Mouse (Mus musculus): ENCODE measurements around the gene Abcc6. TPM values are rescaled to one million over a fixed set of nuclear protein-coding genes. Genes with fewer than 3 reads are reported as not detected.
"Not testable (repeated sequence)": the region's sequence is repeated elsewhere in the genome, so short reads cannot be mapped to it uniquely, and the experiment has no call there.

The Abcc6 gene
- polyA plus RNA-seq, 1 experiment from 2014 or later, result 3.3 TPM

DNA sequence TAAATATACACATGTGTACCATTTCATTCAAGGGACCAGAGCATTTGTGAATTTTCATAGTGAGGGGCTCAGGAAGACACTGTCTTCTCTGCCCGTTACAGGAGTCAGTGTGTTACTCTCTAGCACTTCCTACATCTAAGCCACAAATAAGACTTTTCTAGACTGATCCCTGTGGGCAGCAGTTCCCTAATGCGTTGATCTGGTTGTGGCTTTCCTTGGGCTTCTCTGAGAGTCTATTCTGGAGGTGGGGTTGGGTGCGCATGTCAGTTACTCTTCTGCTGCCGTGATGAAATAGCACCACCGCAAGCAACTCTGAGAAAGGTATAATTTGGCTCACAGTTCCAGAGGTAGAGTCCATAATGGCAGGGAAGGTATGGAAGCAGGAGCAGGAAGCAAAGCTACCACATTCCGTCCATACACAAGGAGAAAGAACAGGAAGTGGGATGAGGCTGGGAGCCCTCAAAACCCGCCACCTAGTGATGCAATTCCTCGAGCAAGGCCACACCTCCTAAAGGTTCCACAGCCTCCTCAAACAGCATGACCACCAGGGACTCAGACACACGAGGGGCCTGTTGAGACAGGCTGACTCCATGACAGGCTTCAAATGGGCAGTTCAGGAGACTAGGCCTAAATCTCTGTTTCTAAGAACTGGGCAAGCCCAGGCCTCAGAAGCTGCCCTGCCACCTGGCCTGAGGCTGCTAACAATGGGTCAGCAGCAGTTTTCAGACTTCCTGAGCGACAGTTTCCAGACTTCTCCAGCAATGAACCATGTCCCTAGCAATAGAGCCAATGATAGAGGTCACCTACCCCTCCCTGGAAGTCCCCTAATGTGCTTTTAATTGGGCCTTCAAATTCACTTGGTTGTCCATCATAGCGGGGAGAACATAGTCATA, 58.0 kb downstream of the Abcc6 start:
- H3K27ac ChIP-seq, result no peak overlapping the region
- ATAC-seq, result no peak
- H3K4me3 ChIP-seq (replicated peaks), result no peak overlapping the region
- no peak overlapping the region for H3K9ac ChIP-seq
- WGBS, result 76% methylated on average over 11 of the region's 11 CpGs
- no peaks in the 10 kb centered on the region for H3K36me3 ChIP-seq
- H3K4me1 ChIP-seq (replicated peaks), result no peaks in the 10 kb centered on the region
- no peaks in the 10 kb centered on the region for H3K27me3 ChIP-seq (replicated peaks)
- no peaks in the 10 kb centered on the region for H3K9me3 ChIP-seq
- H3K4me2 ChIP-seq (replicated peaks), result no peak overlapping the region

DNA sequence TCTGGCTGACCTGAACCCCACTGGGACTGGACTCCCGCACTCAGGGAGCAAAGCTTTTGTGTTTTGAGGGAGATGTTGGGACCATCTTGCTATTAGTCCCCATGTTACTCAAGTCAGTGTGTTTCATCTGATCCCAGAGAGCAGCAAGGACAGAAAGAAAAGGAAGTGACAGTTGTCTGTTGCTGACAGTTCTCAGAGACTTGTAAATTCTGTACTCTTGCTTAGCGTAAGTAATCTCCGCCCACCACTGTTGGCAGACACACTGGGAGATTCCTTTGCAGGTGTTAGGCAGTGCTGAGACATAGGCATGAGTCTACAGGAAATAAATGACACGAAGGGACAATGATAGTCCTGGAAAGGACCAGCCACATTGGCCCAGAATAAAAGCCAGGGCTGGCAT, 73.5 kb downstream of the Abcc6 start:
- Histone ChIP-seq H3K4me1 (replicated peaks) (no peaks in the 10 kb centered on the region), H3K27ac (no peak overlapping the region), H3K4me3 (replicated peaks) (no peak overlapping the region), H3K9ac (no peak overlapping the region), H3K9me3 (no peaks in the 10 kb centered on the region), H3K4me2 (replicated peaks) (no peak overlapping the region), H3K27me3 (replicated peaks) (no peaks in the 10 kb centered on the region), H3K36me3 (no peaks in the 10 kb centered on the region)
- ATAC-seq, result no peak
- 55% methylated on average over 4 of the region's 4 CpGs for WGBS

DNA sequence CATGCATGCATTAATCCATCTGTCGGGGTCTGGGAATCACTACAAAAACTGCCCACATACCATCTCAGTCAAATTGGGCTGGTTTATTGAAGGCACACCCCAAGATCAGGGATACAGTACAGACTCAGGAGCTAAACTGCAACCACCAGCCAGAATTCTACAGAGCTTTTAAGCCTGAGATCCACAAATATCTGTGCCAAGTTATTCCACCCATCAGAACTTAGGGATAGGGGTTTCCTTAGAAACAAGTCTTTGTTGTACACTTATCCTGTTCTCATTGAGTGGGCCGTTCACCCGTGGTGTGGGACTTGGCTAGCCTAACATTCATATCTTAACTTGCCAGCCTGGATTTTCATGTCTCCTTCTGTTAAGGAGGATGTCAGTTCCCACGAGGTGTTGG, 81.0 kb downstream of the Abcc6 start:
- Histone ChIP-seq H3K27me3 (replicated peaks) (no peaks in the 10 kb centered on the region), H3K4me3 (replicated peaks) (no peak overlapping the region), H3K9me3 (no peaks in the 10 kb centered on the region), H3K27ac (no peak overlapping the region), H3K4me2 (replicated peaks) (no peak overlapping the region), H3K4me1 (replicated peaks) (no peaks in the 10 kb centered on the region), H3K36me3 (no peaks in the 10 kb centered on the region), H3K9ac (no peak overlapping the region)
- 73% methylated on average over 4 of the region's 4 CpGs for WGBS
- ATAC-seq, result no peak

DNA sequence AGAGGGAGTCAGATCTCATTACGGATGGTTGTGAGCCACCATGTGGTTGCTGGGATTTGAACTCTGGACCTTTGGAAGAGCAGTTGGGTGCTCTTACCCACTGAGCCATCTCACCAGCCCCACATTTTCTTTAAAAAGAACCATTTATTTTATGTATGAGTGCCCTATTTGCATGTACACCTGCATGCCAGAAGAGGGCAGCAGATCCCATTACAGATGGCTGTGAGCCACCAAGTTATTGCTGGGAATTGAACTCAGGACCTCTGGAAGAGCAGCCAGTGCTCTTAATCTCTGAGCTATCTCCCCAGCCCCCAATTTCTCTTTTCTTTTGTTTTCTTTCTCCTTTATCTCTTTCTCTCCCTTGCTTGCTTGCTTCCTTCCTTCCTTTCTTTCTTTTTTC, 86.8 kb downstream of the Abcc6 start:
- H3K9me3 ChIP-seq; H3K27me3 ChIP-seq (replicated peaks); H3K36me3 ChIP-seq; H3K4me3 ChIP-seq (replicated peaks); H3K27ac ChIP-seq; ATAC-seq; H3K9ac ChIP-seq; H3K4me1 ChIP-seq (replicated peaks); H3K4me2 ChIP-seq (replicated peaks): not testable (repeated sequence)
- 79% methylated on average over 1 of the region's 1 CpGs for whole genome bisulfite sequencing

DNA sequence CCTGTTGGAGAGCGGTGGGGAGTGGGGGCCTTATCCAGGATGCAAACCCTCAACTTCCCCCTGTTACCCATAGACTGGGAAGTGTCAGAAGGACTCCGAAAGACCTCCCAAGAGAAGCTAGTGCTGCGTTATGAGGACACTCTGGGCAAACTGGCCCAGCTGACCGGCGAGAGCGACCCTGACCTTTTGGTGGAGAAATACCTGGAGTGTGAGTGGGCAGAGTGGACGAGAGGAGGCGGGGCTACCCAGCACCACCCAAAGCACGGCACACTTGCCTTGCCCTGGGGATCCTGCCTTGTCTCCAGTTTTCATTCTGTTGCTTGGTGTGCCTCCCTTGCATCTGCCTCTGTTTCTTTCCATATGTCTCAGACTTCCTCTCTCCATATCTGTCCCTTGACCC, 88.1 kb downstream of the Abcc6 start:
- WGBS, result 82% methylated on average over 9 of the region's 9 CpGs
- H3K4me3 ChIP-seq (replicated peaks), result no peak overlapping the region
- ATAC-seq, result no peak
- no peaks in the 10 kb centered on the region for H3K36me3 ChIP-seq
- H3K27me3 ChIP-seq (replicated peaks), result no peaks in the 10 kb centered on the region
- H3K9me3 ChIP-seq, result no peaks in the 10 kb centered on the region
- no peak overlapping the region for H3K27ac ChIP-seq
- H3K9ac ChIP-seq, result no peak overlapping the region
- no peaks in the 10 kb centered on the region for H3K4me1 ChIP-seq (replicated peaks)
- H3K4me2 ChIP-seq (replicated peaks), result no peak overlapping the region

DNA sequence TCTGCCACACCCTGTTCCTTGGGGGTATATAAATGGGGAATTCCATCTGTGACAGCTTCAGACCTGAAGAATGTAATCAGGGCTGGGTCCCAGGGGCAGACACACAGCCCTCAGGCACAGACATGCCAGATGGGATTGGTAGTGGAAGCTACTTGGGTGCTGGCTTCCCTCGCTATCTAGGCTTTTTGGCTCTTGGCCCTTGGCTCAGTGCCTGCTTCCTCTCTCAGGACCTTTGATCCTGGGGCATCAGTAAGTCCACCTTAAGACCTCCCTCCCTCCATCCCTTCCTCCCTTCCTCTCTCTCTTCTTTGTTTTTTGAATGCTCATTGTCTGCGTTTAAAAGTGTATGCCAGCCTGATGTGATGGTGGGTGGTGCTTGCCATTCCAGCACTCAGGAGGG, 90.3 kb downstream of the Abcc6 start:
- Histone ChIP-seq H3K27me3 (replicated peaks) (no peaks in the 10 kb centered on the region), H3K9ac (no peak overlapping the region), H3K4me3 (replicated peaks) (no peak overlapping the region), H3K4me1 (replicated peaks) (no peaks in the 10 kb centered on the region), H3K4me2 (replicated peaks) (no peak overlapping the region), H3K36me3 (no peaks in the 10 kb centered on the region), H3K27ac (no peak overlapping the region), H3K9me3 (no peaks in the 10 kb centered on the region)
- no peak for ATAC-seq
- 45% methylated on average over 2 of the region's 2 CpGs for WGBS

DNA sequence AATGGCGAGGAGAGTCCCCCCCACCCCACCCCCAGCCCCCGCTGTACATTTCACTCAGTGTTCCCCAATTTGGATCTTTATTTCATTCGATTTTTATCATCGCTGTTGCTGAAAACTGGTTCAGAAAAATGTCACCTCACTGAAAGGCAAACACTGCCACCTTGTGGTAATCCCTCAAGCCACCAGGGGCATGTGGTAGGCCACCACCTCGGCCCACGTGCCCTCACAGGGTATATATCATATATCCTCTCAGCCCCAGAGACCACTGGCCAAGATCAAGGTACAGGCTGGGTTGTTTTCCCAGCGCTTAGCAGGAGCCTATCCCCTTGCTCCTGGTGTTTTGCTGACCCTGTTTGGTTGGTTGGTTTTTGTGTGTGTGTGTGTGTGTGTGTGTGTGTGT, 95.0 kb downstream of the Abcc6 start:
- H3K4me1 ChIP-seq (replicated peaks), result no peaks in the 10 kb centered on the region
- H3K36me3 ChIP-seq, result no peaks in the 10 kb centered on the region
- H3K4me2 ChIP-seq (replicated peaks), result no peak overlapping the region
- ATAC-seq, result peak; percentile 65
- H3K27me3 ChIP-seq (replicated peaks), result no peaks in the 10 kb centered on the region
- no peak overlapping the region for H3K27ac ChIP-seq
- H3K9ac ChIP-seq, result no peak overlapping the region
- H3K4me3 ChIP-seq (replicated peaks), result no peak overlapping the region
- WGBS, result 22% methylated on average over 7 of the region's 7 CpGs
- H3K9me3 ChIP-seq, result no peaks in the 10 kb centered on the region

DNA sequence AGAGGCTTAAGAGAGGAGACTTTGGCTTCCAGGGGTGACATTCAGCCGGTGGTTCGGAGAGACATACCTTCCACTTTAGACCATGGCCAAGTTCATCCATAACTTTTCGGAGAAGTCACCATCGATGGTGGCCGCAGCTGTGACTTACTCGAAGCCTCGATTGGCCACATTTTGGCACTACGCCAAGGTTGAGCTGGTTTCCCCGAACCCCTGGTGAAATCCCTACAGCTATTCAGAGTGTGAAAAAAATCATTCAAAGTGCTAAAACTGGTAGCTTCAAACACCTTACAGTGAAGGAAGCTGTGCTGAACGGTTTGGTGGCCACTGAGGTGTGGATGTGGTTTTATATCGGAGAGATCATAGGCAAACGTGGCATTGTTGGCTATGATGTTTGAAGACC, 96.3 kb downstream of the Abcc6 start:
- H3K27me3 ChIP-seq (replicated peaks); H3K9me3 ChIP-seq; H3K4me2 ChIP-seq (replicated peaks); H3K27ac ChIP-seq; ATAC-seq; H3K9ac ChIP-seq; H3K4me3 ChIP-seq (replicated peaks); H3K4me1 ChIP-seq (replicated peaks); H3K36me3 ChIP-seq: not testable (repeated sequence)
- 93% methylated on average over 12 of the region's 12 CpGs for WGBS

DNA sequence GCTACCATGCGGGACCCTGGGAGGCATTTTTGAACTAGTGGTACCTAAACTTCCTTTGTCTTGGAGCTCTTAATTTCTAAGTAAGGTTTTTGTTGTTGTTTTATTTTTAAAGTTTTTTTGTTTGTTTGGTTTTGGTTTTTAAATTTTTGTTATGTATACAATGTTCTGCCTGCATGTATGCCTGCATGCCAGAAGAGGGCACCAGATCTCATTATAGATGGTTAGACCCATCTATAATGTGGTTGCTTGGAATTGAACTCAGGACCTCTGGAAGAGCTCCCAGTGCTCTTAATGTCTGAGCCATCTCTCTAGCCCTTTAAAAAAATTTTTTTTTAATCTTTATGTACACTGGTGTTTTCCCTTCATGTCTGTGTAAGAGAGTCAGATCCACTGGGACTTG, 100.4 kb downstream of the Abcc6 start:
- Histone ChIP-seq H3K4me1 (replicated peaks) (no peaks in the 10 kb centered on the region), H3K9me3 (no peaks in the 10 kb centered on the region), H3K27me3 (replicated peaks) (no peaks in the 10 kb centered on the region), H3K36me3 (no peaks in the 10 kb centered on the region), H3K9ac (no peak overlapping the region), H3K27ac (no peak overlapping the region), H3K4me2 (replicated peaks) (no peak overlapping the region), H3K4me3 (replicated peaks) (no peak overlapping the region)
- WGBS, result 93% methylated on average over 1 of the region's 1 CpGs
- ATAC-seq, result no peak

DNA sequence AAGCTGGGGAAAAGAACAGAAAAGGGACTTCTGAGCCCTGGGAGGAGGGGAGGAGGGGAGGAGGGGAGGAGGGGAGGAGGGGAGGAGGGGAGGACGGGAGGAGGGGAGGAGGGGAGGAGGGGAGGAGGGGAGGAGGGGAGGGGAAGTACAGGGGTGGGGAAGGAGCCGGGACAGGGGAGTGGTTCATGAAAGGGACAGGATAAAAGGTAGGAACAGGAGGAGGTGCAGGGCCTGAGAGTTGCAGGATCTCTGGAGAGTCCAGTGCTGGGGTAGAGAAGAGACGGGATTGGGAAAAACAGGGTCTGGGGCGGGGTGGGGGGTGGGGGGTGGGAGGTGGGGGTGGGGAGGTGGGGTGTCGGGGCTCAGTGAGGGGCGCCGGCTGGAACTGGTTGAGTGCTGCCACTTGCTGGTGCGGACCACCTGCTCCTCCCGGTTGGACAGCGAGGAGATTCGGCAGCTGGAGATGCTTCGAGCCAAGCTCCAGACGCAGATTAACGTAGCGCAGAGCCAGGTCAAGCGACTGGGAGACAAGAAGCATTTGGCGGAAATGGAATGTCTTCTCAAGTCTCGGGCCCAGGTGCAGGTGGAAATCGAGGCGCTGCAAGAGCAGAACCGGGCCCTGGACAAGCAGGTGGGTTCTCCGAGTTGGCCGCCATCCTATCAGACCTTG, 101.3 kb downstream of the Abcc6 start:
- Histone ChIP-seq H3K9me3 (no peaks in the 10 kb centered on the region), H3K9ac (no peak overlapping the region), H3K4me1 (replicated peaks) (peaks cover 5% of the 10 kb centered on the region; the same call in 1 of the 2 replicates), H3K36me3 (no peaks in the 10 kb centered on the region), H3K27me3 (replicated peaks) (no peaks in the 10 kb centered on the region), H3K4me3 (replicated peaks) (no peak overlapping the region), H3K4me2 (replicated peaks) (no peak overlapping the region), H3K27ac (no peak overlapping the region)
- no peak for ATAC-seq
- 18% methylated on average over 20 of the region's 23 CpGs for WGBS

DNA sequence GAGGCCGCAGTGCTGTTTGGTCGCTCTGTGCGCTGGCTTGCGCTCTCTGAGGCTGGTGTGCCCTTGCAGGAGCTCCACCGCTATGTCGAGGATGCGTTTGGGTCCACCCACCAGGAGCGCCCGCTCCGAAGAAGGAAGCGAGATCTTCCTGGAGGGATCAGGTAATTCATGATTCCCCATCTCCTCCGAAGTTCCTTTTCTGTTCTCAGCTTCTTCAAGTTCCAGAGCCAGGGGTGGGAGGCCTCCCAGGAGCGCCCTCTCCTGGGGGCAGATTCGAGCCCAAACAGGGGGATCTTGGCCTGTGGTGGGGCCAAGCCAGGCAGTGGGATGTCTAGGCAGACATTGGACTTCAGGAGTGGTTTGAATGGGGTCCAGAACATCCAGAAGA, 105.7 kb downstream of the Abcc6 start:
- Histone ChIP-seq H3K4me2 (replicated peaks) (peak overlapping the region; percentile 59), H3K9me3 (no peaks in the 10 kb centered on the region), H3K4me1 (replicated peaks) (peaks cover 38% of the 10 kb centered on the region), H3K4me3 (replicated peaks) (peak overlapping the region; percentile 38), H3K9ac (peak overlapping the region; percentile 15; the same call in 1 of the 2 replicates), H3K27ac (peak overlapping the region; percentile 91), H3K27me3 (replicated peaks) (no peaks in the 10 kb centered on the region), H3K36me3 (no peaks in the 10 kb centered on the region)
- no peak for ATAC-seq
- WGBS, result 20% methylated on average over 14 of the region's 14 CpGs

DNA sequence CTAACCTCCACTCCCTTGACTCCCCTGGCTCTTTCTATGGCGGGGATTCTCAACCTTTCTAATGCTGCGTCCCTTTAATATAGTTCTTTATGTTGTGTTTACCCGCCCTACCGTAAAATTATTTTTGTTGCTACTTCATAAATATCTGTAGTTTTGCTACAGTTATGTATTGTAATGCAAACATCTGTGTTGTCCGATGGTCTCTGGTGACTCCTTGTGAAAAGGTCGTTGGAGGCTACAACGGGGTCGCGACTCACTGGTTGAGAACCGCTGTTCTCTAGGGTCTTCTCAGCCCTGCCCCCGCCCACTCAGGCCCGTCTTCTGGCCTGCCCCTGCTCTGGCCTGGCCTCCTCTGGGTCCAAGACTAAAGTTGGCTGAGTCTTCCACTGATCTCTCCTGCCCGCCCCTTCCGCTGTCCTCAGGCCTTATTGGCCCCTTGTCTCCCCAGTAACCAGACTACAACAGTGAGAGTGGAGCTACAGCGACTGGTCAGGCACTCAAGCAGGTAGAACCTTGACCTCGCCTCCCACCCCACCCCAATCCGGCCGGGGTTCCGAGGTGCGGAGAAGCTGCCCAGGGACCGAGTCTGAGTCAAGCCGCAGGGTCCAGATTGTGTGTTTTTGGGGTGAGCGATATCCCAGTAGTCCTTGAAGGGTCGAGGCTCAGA, 106.2 kb downstream of the Abcc6 start, which contains the start of gene Ccdc114:
Gene Ccdc114 (plus strand): TSS at position 311 of the 667 bp plus-strand sequence.
- H3K4me2 ChIP-seq (replicated peaks), result peak within 1 kb of the TSS; percentile 59
- 6% methylated on average over 24 of the region's 24 CpGs for WGBS
- no peaks in the 10 kb centered on the region for H3K9me3 ChIP-seq
- no peaks in the 10 kb centered on the region for H3K36me3 ChIP-seq
- H3K4me1 ChIP-seq (replicated peaks), result peaks cover 43% of the 10 kb centered on the region
- peak; percentile 75 for ATAC-seq
- H3K9ac ChIP-seq, result peak within 1 kb of the TSS; percentile 15
- H3K27me3 ChIP-seq (replicated peaks), result no peaks in the 10 kb centered on the region
- peak within 1 kb of the TSS; percentile 38 for H3K4me3 ChIP-seq (replicated peaks)
- peak within 1 kb of the TSS; percentile 91 for H3K27ac ChIP-seq
